Mouse (Mus musculus): ENCODE data around the gene Agr2.

DNA sequence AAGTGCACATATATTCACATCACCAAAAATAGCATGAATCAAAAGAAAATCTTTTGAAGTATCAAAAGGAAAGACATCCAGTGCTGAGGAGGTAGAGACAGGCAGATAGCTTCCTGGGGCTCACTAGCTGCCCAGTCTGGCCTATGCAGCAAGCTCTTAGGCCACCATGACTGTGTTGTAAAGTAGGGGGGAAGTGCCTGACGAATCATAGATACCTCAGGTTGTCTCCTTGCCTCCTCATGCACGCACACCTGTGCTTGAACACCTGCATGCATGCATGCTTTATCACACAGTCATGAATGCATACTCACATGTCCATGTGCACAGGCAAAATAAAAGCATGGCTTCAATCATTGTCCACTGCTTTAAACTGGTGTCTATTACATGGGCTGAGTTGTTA is 52.0 kb downstream of the Agr2 start:
- TF ChIP-seq CTCF (IDR thresholded peaks at IDR 0.05; ENCODE audit: insufficient read depth, low read length): no peak
- TF ChIP-seq POLR2A (IDR thresholded peaks at IDR 0.05; ENCODE audit: borderline replicate concordance, extremely low read depth, low read depth, low read length): no peak
